Mouse (Mus musculus) forebrain, embryonic 15.5 days (tissue): ENCODE measurements at regions not wholly inside any gene's neighbourhood (a gene's known extent, or its start where the extent isn't known, plus 50 kb on each side); places are given as distances from the start of the nearest gene placed in this dataset.

Experiments
- ATAC-seq: fragments of 200-750 bp; cut with Nextera tagmentation; replicated peaks from 2 replicates; pipeline ENCODE4 v1.8.0; 2017; ENCODE audit warnings: mild to moderate bottlenecking, moderate TSS enrichment, moderate library complexity
- H3K27ac ChIP-seq: fragments of 300-500 bp; sonication (generic); replicated peaks from 2 replicates; pipeline ENCODE4 v1.5.1; 2015; ENCODE audit warnings: mild to moderate bottlenecking, inconsistent platforms
- H3K27me3 ChIP-seq: fragments of 300-500 bp; sonication (generic); 2 replicates; pipeline ENCODE4 v1.6.1; 2015; ENCODE audit warnings: inconsistent platforms
- H3K36me3 ChIP-seq: fragments of 300-500 bp; sonication (generic); 2 replicates; pipeline ENCODE4 v1.6.1; 2015; ENCODE audit warnings: mild to moderate bottlenecking, inconsistent platforms
- H3K4me1 ChIP-seq: fragments of 300-500 bp; sonication (generic); 2 replicates; pipeline ENCODE4 v1.6.1; 2015; ENCODE audit warnings: inconsistent platforms
- H3K4me2 ChIP-seq: fragments of 300-500 bp; sonication (generic); replicated peaks from 2 replicates; pipeline ENCODE4 v1.6.1; 2015; ENCODE audit warnings: mild to moderate bottlenecking, inconsistent platforms
- H3K4me3 ChIP-seq: fragments of 300-500 bp; sonication (generic); 2 replicates; pipeline ENCODE4 v1.5.1; 2015; ENCODE audit warnings: mild to moderate bottlenecking, inconsistent platforms
- H3K9ac ChIP-seq: fragments of 300-500 bp; sonication (generic); replicated peaks from 2 replicates; pipeline ENCODE4 v1.6.1; 2015; ENCODE audit warnings: mild to moderate bottlenecking, inconsistent platforms
- H3K9me3 ChIP-seq: fragments of 300-500 bp; sonication (generic); 2 replicates; pipeline ENCODE4 v1.6.1; 2016; ENCODE audit warnings: inconsistent platforms
- WGBS: fragments of 180-500 bp; shearing (Covaris S2); methylation state at CpG from one replicate; pipeline ENCODE4 v1.1.7; 2015; ENCODE audit warnings: mixed read lengths; 5-methylcytosine and 5-hydroxymethylcytosine counted together

GRCm38 (mm10) chr12:54577235-54577634 lies 79.1 kb downstream of the Sptssa start:
- 36% methylated on average over 5 of the region's 5 CpGs for WGBS
- no peak for ATAC-seq

GRCm38 (mm10) chr12:54576821-54577220 lies 79.6 kb downstream of the Sptssa start:
- Histone ChIP-seq H3K4me3 (no peak overlapping the region), H3K4me1 (no peaks in the 10 kb centered on the region), H3K9me3 (no peaks in the 10 kb centered on the region), H3K4me2 (no peak overlapping the region), H3K9ac (no peak overlapping the region), H3K27me3 (no peaks in the 10 kb centered on the region), H3K27ac (no peak overlapping the region), H3K36me3 (no peaks in the 10 kb centered on the region)
- WGBS = 79% methylated on average over 3 of the region's 3 CpGs
- no peak for ATAC-seq

More at GRCm38 (mm10) chr12:54577235-54577634, 79.1 kb downstream of the Sptssa start:
- no peak overlapping the region for H3K9ac ChIP-seq
- no peaks in the 10 kb centered on the region for H3K36me3 ChIP-seq
- no peak overlapping the region for H3K4me2 ChIP-seq
- H3K9me3 ChIP-seq = no peaks in the 10 kb centered on the region
- H3K27ac ChIP-seq = no peak overlapping the region
- no peak overlapping the region for H3K4me3 ChIP-seq
- H3K27me3 ChIP-seq = no peaks in the 10 kb centered on the region
- H3K4me1 ChIP-seq = no peaks in the 10 kb centered on the region

- Histone ChIP-seq H3K27me3 (no peaks in the 10 kb centered on the region), H3K36me3 (no peaks in the 10 kb centered on the region), H3K4me3 (no peak overlapping the region), H3K4me1 (no peaks in the 10 kb centered on the region), H3K4me2 (no peak overlapping the region), H3K9me3 (no peaks in the 10 kb centered on the region), H3K9ac (no peak overlapping the region), H3K27ac (no peak overlapping the region)
- no peak for ATAC-seq
- WGBS = 92% methylated on average over 8 of the region's 8 CpGs
These were observed 83.5 kb downstream of the Sptssa start for GRCm38 (mm10) chr12:54572866-54573265.

GRCm38 (mm10) chr12:54568078-54568931 lies 88.1 kb downstream of the Sptssa start:
- H3K36me3 ChIP-seq = no peaks in the 10 kb centered on the region
- 78% methylated on average over 6 of the region's 6 CpGs for WGBS
- H3K4me3 ChIP-seq = no peak overlapping the region
- ATAC-seq = no peak
- no peaks in the 10 kb centered on the region for H3K9me3 ChIP-seq
- no peak overlapping the region for H3K27ac ChIP-seq
- H3K9ac ChIP-seq = no peak overlapping the region
- H3K27me3 ChIP-seq = no peaks in the 10 kb centered on the region
- H3K4me2 ChIP-seq = no peak overlapping the region
- no peaks in the 10 kb centered on the region for H3K4me1 ChIP-seq

- no peak for ATAC-seq
These were observed 89.0 kb downstream of the Sptssa start for GRCm38 (mm10) chr12:54567426-54567790.

GRCm38 (mm10) chr12:54566532-54567425 lies 89.6 kb downstream of the Sptssa start:
- Histone ChIP-seq H3K4me3 (no peak overlapping the region), H3K36me3 (no peaks in the 10 kb centered on the region), H3K9ac (no peak overlapping the region), H3K4me1 (no peaks in the 10 kb centered on the region), H3K27me3 (no peaks in the 10 kb centered on the region), H3K4me2 (no peak overlapping the region), H3K27ac (no peak overlapping the region), H3K9me3 (no peaks in the 10 kb centered on the region)
- WGBS = 95% methylated on average over 23 of the region's 23 CpGs
- no peak for ATAC-seq

More at GRCm38 (mm10) chr12:54567426-54567790, 89.0 kb downstream of the Sptssa start:
- Histone ChIP-seq H3K27ac (no peak overlapping the region), H3K4me2 (no peak overlapping the region), H3K9me3 (no peaks in the 10 kb centered on the region), H3K36me3 (no peaks in the 10 kb centered on the region), H3K4me1 (no peaks in the 10 kb centered on the region), H3K9ac (no peak overlapping the region), H3K27me3 (no peaks in the 10 kb centered on the region), H3K4me3 (no peak overlapping the region)
- 92% methylated on average over 3 of the region's 3 CpGs for WGBS

- Histone ChIP-seq H3K9ac (no peak overlapping the region), H3K4me2 (no peak overlapping the region), H3K9me3 (no peaks in the 10 kb centered on the region), H3K27me3 (no peaks in the 10 kb centered on the region), H3K4me3 (no peak overlapping the region), H3K36me3 (no peaks in the 10 kb centered on the region), H3K4me1 (no peaks in the 10 kb centered on the region), H3K27ac (no peak overlapping the region)
- WGBS = 92% methylated on average over 4 of the region's 4 CpGs
- no peak for ATAC-seq
These were observed 94.4 kb downstream of the Sptssa start for GRCm38 (mm10) chr12:54561981-54562380.

- Histone ChIP-seq H3K9ac (no peak overlapping the region), H3K4me1 (no peaks in the 10 kb centered on the region), H3K36me3 (no peaks in the 10 kb centered on the region), H3K9me3 (no peaks in the 10 kb centered on the region), H3K27me3 (no peaks in the 10 kb centered on the region), H3K4me2 (no peak overlapping the region), H3K4me3 (no peak overlapping the region), H3K27ac (no peak overlapping the region)
- 56% methylated on average over 2 of the region's 2 CpGs for WGBS
- peak; percentile 57; the same call in 1 of the 2 replicates for ATAC-seq
These were observed 98.3 kb downstream of the Sptssa start for GRCm38 (mm10) chr12:54558106-54558505.

- no peak overlapping the region for H3K4me2 ChIP-seq
- 96% methylated on average over 9 of the region's 9 CpGs for WGBS
- no peaks in the 10 kb centered on the region for H3K27me3 ChIP-seq
- peaks cover 8% of the 10 kb centered on the region for H3K4me1 ChIP-seq
- H3K27ac ChIP-seq = no peak overlapping the region
- H3K4me3 ChIP-seq = no peak overlapping the region
- H3K9ac ChIP-seq = no peak overlapping the region
- no peaks in the 10 kb centered on the region for H3K36me3 ChIP-seq
- no peaks in the 10 kb centered on the region for H3K9me3 ChIP-seq
- ATAC-seq = no peak
These were observed 106.7 kb downstream of the Sptssa start for GRCm38 (mm10) chr12:54549659-54550058.

GRCm38 (mm10) chr12:54545821-54546608 lies 110.4 kb downstream of the Sptssa start:
- no peak overlapping the region for H3K4me3 ChIP-seq
- H3K27me3 ChIP-seq = no peaks in the 10 kb centered on the region
- H3K36me3 ChIP-seq = no peaks in the 10 kb centered on the region
- H3K27ac ChIP-seq = no peak overlapping the region
- H3K9me3 ChIP-seq = no peaks in the 10 kb centered on the region
- H3K4me1 ChIP-seq = peaks cover 8% of the 10 kb centered on the region
- ATAC-seq = peak; percentile 32; the same call in 1 of the 2 replicates
- no peak overlapping the region for H3K9ac ChIP-seq
- WGBS = 28% methylated on average over 16 of the region's 16 CpGs
- H3K4me2 ChIP-seq = peak overlapping the region; percentile 17; the same call in 1 of the 2 replicates

- H3K4me1 ChIP-seq = peaks cover 4% of the 10 kb centered on the region
- WGBS = 83% methylated on average over 4 of the region's 4 CpGs
- ATAC-seq = no peak
These were observed 118.1 kb downstream of the Sptssa start for GRCm38 (mm10) chr12:54538320-54538705.

More at GRCm38 (mm10) chr12:54538320-54538705, 118.1 kb downstream of the Sptssa start:
- Histone ChIP-seq H3K27ac (no peak overlapping the region), H3K36me3 (no peaks in the 10 kb centered on the region), H3K4me2 (no peak overlapping the region), H3K4me3 (no peak overlapping the region), H3K27me3 (no peaks in the 10 kb centered on the region), H3K9me3 (no peaks in the 10 kb centered on the region), H3K9ac (no peak overlapping the region)
